Mouse (Mus musculus) cerebral cortex, adult 2 months (tissue): ENCODE measurements around the gene Pip5k1b.

Source experiments
- WGBS: fragments of 180-500 bp; shearing (Covaris S2); methylation state at CpG from one replicate; pipeline ENCODE4 v1.1.7; 2018; 5-methylcytosine and 5-hydroxymethylcytosine counted together

Pip5k1b gene

DNA sequence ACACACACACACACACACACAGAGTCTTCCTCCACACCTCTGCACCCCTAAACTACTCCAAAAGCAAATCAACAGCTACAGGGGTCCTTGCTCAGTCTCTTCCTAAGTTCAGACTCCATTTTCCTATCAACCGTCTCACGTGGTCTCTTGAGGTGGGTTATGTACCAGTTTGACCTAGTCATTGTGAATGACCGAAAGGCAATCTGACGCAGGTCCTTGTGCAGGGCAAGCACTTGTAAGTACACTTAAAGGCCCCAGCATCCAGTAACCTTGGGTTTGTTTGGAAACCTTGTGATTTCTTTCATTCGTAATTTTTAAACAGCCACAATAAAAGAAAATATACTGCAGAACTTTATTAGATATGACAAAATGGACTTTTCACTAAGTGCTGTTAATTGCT is 83.2 kb downstream of the Pip5k1b start:
- 96% methylated on average over 5 of the region's 5 CpGs for WGBS

GRCm38 (mm10) chr19:24471538-24471937 is 84.1 kb downstream of the Pip5k1b start:
- 94% methylated on average over 6 of the region's 6 CpGs for WGBS

GRCm38 (mm10) chr19:24469216-24469615 is 86.5 kb downstream of the Pip5k1b start:
- WGBS: 61% methylated on average over 4 of the region's 4 CpGs

DNA sequence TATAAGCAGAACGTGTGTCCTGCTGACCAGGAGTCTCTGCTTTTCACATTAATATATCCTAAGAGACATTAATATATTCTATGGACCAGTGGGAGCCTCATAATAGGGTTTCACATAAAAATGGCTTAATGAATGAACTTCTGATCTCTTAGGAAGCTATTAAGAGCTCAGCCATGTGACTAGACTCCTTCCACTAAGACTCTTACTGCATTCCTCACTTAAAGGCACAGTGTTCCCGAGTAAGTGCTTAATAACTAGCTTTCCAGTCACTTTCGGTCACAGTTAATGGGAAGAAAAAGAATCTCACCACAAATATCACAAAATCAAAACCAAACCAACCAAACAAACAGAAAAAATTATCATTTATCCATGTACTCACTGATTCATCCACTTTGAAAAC is 87.1 kb downstream of the Pip5k1b start:
- WGBS: 80% methylated on average over 3 of the region's 3 CpGs

GRCm38 (mm10) chr19:24463011-24463410 is 92.7 kb downstream of the Pip5k1b start:
- WGBS: 69% methylated on average over 3 of the region's 3 CpGs

- WGBS: 67% methylated on average over 6 of the region's 6 CpGs
Observed at GRCm38 (mm10) chr19:24456591-24457231, 99.0 kb downstream of the Pip5k1b start.

GRCm38 (mm10) chr19:24455249-24455960 is 100.3 kb downstream of the Pip5k1b start:
- whole genome bisulfite sequencing: 83% methylated on average over 6 of the region's 6 CpGs

DNA sequence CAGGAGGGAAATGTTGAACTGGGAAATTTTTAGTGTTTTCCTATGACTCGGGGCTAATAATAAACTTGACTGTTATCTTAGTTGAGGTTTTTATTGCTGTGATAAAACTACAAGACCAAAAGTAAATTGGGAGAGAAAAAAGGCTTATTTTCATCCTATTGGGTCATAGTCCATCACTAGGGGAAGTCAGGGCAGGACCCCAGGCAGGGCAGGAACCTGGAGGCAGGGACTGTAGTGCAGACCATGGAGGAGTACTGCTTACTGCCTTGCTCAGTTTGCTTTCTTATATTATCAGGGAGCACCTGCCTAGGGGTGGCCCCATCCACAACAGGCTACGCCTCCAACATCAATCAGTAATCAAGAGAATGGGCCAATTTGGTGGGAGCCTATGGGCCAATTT is 101.2 kb downstream of the Pip5k1b start:
- 88% methylated on average over 2 of the region's 2 CpGs for WGBS

DNA sequence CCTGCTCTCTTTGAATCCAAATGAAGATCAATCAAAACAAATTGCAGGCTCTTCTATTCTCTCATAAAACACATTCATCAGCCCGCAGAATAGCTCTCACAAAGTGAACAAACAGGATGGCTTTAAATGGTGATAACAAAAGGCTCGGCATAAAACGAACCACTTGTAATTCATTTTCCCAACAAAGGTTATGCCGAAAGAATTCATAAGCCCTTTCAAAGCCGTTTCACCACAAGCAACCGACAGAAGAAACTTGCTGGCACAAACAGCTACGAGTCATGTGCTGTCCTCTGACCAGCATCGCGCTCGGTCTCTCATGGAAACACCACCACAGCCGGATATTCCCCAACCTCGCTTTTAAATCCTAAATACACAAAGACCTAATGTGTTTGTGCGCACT is 102.3 kb downstream of the Pip5k1b start:
- WGBS: 21% methylated on average over 13 of the region's 13 CpGs

DNA sequence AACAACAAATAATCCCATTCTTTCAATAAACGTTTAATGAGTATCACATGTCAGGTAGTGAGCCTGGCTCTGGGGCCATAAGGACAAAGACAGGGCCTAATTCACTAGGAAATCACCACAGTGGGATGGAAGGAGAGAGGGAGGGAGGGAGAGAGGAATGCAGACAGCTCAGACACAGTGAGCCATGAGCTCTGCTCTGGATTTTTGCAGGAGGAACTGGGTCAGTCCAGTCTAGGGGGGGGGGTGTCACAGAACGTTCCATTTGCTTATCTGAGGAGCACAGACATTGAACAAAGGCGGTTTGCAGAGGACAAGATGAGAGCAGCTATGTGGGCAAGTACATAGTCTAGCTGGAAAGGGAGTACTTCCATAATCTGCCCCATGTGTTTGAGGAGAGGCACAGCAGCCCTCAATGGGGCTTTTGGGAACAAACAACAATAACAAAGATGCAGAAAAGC is 103.2 kb downstream of the Pip5k1b start:
- WGBS: 22% methylated on average over 3 of the region's 3 CpGs

DNA sequence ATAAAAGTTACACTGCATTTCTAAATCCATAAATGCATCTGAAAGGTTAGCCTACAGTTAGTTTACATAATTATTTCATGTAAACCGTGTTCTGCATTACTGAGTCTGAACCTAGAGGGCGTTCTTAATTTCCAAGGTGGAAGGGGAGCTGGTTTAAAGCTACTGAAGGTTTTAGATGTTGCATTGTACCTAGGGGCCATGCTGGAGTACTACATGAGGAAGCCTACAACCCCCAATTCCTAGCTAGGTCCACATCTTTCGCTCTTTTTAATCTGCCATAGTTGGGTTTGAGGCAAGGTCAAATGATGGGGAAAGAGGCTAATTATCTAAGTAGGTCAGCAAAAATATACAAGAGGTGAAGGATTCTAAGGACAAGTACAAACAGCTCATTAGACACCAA is 104.0 kb downstream of the Pip5k1b start:
- WGBS: 86% methylated on average over 3 of the region's 3 CpGs

GRCm38 (mm10) chr19:24450740-24451139 is 104.9 kb downstream of the Pip5k1b start:
- 93% methylated on average over 8 of the region's 8 CpGs for WGBS

GRCm38 (mm10) chr19:24444322-24444721 is 111.3 kb downstream of the Pip5k1b start:
- WGBS: 91% methylated on average over 3 of the region's 3 CpGs

DNA sequence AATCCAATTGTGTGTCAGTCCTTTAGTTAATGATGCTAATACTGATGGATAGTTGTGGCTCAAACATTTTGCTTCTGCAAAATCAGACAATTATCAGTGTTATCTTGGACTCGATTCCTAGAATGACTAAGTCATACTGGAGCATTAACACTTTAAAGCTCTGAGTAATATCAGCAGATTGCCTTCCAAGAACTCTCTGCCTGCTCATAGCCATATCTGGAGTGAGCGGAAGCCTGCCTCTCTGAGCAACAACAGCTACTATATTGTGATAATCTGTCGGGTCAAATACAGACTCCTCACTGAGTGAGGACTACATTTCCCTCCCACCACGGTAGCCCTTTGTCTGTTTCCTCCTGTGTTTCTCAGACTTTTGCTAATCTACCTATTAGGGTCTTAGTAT is 116.0 kb downstream of the Pip5k1b start:
- WGBS: 66% methylated on average over 4 of the region's 4 CpGs

GRCm38 (mm10) chr19:24434291-24434690 is 121.4 kb downstream of the Pip5k1b start:
- WGBS: 82% methylated on average over 6 of the region's 6 CpGs

DNA sequence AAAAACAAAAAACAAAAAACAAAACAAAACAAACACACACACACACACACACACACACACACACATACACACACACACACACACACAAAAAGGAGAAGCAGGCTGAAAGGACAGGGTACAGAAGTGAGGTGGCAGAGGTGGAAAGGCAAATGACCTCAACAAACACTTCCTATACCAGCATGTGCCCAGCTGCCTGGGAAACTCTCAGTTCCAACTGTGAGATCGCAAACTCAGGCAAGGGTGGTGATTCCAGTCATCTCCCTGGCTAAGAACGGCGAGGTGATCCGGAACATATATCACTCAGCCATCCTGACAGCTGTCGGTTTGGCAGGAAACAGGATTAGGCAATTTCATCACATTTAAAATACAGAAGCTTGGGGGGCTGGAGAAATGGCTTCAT is 123.2 kb downstream of the Pip5k1b start:
- 73% methylated on average over 5 of the region's 5 CpGs for WGBS

DNA sequence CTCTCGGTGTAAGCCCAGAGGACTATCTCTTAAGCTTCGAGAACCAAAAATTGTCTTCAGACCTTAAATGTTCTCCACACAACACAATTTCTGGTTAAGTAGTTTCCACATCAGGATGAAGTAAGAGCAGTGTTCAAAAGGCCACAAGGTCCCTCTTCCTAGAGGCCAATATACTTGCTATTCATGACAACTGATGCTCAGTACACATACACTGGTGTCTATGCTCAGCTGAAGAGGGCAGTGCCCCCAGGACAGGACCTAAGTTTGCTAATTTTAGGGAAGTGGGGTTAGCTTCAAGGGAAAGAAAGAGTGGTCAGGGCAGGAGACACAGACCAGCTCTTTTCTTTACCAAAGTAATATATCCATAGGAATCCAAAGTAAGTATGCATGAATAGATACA is 124.3 kb downstream of the Pip5k1b start:
- WGBS: 94% methylated on average over 2 of the region's 2 CpGs

DNA sequence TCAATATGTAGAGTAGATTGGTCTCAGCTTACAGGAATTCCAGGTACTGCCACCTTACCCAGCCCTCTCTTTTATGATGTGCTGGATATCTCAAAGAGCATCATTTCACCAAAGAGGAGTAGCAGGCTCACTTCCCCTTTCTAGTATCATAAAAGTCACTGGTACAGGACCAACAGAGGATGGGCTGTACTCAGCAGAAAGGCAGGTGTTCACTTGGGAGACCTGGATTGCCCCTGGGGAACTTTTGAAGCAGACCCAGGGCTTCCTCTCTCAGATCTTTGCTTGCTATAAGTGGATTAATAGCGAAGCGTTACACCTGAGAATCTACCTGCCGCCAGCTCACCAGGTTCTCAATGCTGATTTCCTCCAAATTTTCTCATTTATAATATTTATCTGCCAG is 127.7 kb downstream of the Pip5k1b start:
- 95% methylated on average over 3 of the region's 3 CpGs for WGBS

DNA sequence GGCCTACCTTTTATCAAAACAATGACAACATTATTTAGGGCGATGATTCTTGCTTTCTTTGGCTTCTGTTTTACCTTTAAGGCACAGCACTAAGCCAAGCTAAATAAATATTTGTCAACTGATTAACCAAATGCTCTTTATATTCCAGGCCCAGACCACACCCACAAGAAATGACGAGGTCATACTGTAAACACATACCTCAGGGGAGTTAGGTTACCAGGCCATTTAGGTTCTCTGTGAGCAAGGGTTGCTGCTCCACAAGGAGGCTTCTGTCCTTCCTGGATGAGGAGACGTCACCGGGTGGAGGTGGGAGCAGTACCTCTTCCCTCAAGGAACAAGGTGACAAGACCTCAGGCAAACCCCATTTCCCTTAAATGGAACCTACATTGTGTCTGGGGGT is 128.4 kb downstream of the Pip5k1b start:
- WGBS: 80% methylated on average over 4 of the region's 4 CpGs

GRCm38 (mm10) chr19:24426759-24427181 is 128.9 kb downstream of the Pip5k1b start:
- 86% methylated on average over 7 of the region's 7 CpGs for WGBS

GRCm38 (mm10) chr19:24418030-24418429 is 137.6 kb downstream of the Pip5k1b start:
- WGBS: 27% methylated on average over 3 of the region's 3 CpGs

- WGBS: 38% methylated on average over 3 of the region's 3 CpGs
Observed at GRCm38 (mm10) chr19:24417659-24418004, 138.0 kb downstream of the Pip5k1b start.

DNA sequence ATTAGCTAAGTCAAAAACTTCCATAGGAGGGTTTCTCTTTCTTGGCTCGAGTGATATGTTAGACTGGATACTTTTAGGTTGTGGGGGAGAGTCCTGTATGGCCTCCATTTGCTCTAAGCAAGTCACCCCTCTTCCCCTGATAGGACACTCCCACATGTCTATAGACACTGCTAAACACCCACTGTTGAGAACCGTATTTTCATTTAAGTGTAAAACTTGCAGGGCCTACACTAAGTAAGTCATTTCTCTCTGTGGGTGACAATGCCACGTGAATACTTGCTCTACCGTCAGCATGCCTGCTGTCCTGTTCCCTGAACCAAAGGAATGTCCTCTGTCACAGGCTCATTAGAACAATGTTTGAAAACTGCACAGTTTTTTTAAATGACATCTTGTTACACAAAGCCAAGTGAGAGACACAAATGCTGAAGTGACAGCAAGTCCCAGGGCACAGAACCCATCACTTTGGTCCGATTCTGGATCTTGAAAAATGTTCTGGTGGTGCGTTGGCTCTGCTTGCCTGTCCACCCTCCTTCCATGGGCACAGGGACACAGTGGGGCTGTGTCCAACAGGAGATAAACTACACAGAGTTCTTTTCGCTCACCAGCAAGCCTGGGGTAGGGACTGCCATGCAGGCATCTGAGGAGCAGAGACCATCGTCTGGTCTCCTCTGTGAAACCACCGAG is 138.6 kb downstream of the Pip5k1b start:
- WGBS: 58% methylated on average over 9 of the region's 9 CpGs
